Mouse (Mus musculus) adrenal gland, postnatal 25 days (tissue): ENCODE data around the gene Myh2. TPM values are rescaled to one million over a fixed set of nuclear protein-coding genes. Genes with fewer than 3 reads are reported as not detected.

Experiments
- DNase-seq: peaks from one replicate; pipeline ENCODE4 v3.0.0; 2021; ENCODE audit warnings: mixed read lengths
- long read RNA-seq: library from polyadenylated mRNA; stranded (forward); transcript quantifications from one replicate; pipeline ENCODE4 v2.0.0, GENCODE M21; 2021
- total RNA-seq: library from RNA; stranded (reverse); gene quantifications from 2 replicates; pipeline ENCODE4 v1.2.3, GENCODE M21; 2021

Gene Myh2
- total RNA-seq, result not detected in 2 replicates
- long read RNA-seq, result 0 reads

GRCm38 (mm10) chr11:67170727-67171126, at the start of gene Myh2:
Gene Myh2, plus strand, starts transcription at chr11:67171027.
- DNase-seq, result no peak

GRCm38 (mm10) chr11:67124943-67125342, 45.9 kb upstream of the Myh2 start:
- no peak for DNase-seq

- no peak for DNase-seq
Measured at GRCm38 (mm10) chr11:67125361-67125760, 45.5 kb upstream of the Myh2 start.

- DNase-seq, result no peak
Measured at GRCm38 (mm10) chr11:67133526-67133925, 37.3 kb upstream of the Myh2 start.

- DNase-seq, result no peak
Measured at GRCm38 (mm10) chr11:67134654-67135053, 36.2 kb upstream of the Myh2 start.

GRCm38 (mm10) chr11:67135532-67135931, 35.3 kb upstream of the Myh2 start:
- no peak for DNase-seq

- no peak for DNase-seq
Measured at GRCm38 (mm10) chr11:67139556-67139955, 31.3 kb upstream of the Myh2 start.

GRCm38 (mm10) chr11:67140175-67140574, 30.7 kb upstream of the Myh2 start:
- DNase-seq, result no peak

GRCm38 (mm10) chr11:67141031-67141430, 29.8 kb upstream of the Myh2 start:
- no peak for DNase-seq

GRCm38 (mm10) chr11:67142047-67142446, 28.8 kb upstream of the Myh2 start:
- DNase-seq, result no peak

- DNase-seq, result no peak
Measured at GRCm38 (mm10) chr11:67143065-67143464, 27.8 kb upstream of the Myh2 start.

GRCm38 (mm10) chr11:67143863-67144498, 26.8 kb upstream of the Myh2 start:
- no peak for DNase-seq

GRCm38 (mm10) chr11:67144559-67145265, 26.1 kb upstream of the Myh2 start:
- no peak for DNase-seq

- no peak for DNase-seq
Measured at GRCm38 (mm10) chr11:67145482-67146408, 25.1 kb upstream of the Myh2 start.

GRCm38 (mm10) chr11:67146409-67147282, 24.2 kb upstream of the Myh2 start:
- no peak for DNase-seq

- no peak for DNase-seq
Measured at GRCm38 (mm10) chr11:67147283-67147921, 23.4 kb upstream of the Myh2 start.

- no peak for DNase-seq
Measured at GRCm38 (mm10) chr11:67148286-67149012, 22.4 kb upstream of the Myh2 start.

- no peak for DNase-seq
Measured at GRCm38 (mm10) chr11:67150237-67150636, 20.6 kb upstream of the Myh2 start.

GRCm38 (mm10) chr11:67151159-67151558, 19.7 kb upstream of the Myh2 start:
- no peak for DNase-seq
